Mouse (Mus musculus): ENCODE measurements around the gene Rps6kc1.

Rps6kc1 gene

DNA sequence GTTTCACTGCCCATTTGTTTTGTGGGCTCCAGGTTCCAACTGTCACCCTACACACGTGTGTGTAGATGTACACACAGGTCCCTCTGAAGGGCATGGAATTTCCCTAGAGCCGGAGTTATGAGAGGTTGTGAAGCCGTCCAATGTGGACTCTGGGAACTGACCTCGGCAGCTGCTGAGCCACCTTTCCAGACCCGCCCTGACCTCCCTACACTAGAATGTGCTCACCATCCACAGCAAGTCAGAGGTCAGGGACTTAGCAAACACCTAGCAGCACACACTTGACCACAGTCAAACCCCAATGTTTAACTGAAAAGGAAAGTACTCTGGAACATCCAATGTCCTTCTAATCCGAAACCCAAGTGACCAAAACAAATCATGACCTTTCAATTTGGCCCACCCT, 30.9 kb downstream of the Rps6kc1 start:
- no peak for DNase-seq (ENCODE audit: low read depth, low spot score)
- Histone ChIP-seq H3K27me3 (ENCODE audit: control insufficient read depth, insufficient read depth, low read length, poor library complexity, severe bottlenecking) (no peaks in the 10 kb centered on the region), H3K36me3 (ENCODE audit: control insufficient read depth, insufficient read depth, low read length, poor library complexity, severe bottlenecking) (no peaks in the 10 kb centered on the region)

DNA sequence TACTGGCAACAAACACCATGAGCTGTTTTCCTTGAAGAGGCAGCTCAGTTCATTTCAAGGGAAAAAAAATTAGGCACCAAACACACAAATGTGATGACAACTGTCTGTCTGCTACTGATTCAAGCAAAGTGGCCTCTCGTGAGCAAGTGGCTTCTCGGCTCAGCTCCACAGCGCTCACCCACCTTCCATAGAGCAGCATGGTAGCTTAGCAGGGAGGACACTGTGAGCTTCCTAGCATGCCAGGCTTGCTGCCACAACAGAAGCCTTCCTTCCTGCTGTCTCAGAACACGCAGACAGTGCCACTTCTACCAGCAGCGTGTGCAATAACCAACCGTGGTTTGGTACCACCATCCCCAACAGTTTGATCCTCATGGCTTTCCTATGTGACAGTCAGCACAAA, 35.8 kb downstream of the Rps6kc1 start:
- no peaks in the 10 kb centered on the region for H3K36me3 ChIP-seq (ENCODE audit: control insufficient read depth, insufficient read depth, low read length, poor library complexity, severe bottlenecking)
- no peaks in the 10 kb centered on the region for H3K27me3 ChIP-seq (ENCODE audit: control insufficient read depth, insufficient read depth, low read length, poor library complexity, severe bottlenecking)
- DNase-seq (ENCODE audit: low read depth, low spot score) = no peak

DNA sequence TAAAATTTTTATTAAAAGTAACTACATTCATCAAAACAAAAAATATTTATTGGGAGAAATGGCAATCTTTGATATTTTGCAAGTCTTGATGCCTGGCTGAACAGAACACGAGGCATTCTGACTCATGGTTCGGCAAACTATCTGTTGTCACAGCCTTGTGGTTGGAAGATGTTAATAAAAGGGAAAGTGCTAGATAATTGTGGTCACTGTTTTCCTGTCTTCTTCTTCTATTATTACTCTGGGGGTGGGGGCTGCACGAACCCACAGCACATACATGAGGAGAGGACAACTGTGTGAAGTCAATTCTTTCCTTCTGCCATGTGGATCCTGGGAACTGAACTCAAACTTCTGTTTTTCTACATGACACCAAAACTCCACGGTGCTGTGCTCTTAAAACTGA, 36.5 kb downstream of the Rps6kc1 start:
- H3K27me3 ChIP-seq (ENCODE audit: control insufficient read depth, insufficient read depth, low read length, poor library complexity, severe bottlenecking) = no peaks in the 10 kb centered on the region
- no peaks in the 10 kb centered on the region for H3K36me3 ChIP-seq (ENCODE audit: control insufficient read depth, insufficient read depth, low read length, poor library complexity, severe bottlenecking)
- DNase-seq (ENCODE audit: low read depth, low spot score) = no peak

DNA sequence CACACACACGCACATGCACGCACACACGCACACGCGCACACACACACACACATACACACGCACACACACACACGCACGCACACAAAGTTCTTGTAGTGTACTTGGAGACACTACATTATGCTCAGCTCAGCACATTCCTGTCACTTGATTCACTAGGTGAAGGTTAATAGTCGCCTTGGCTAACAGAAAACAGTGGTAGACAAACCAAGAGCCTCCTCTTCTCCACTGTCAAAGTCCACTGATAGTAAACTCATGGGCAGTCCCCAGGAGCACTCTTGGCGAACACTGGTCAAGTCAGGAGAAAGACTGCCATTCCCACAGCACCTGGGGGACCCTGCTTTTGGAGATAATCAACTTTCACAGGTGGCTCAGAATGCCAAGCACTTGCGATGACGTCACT, 40.5 kb downstream of the Rps6kc1 start:
- Histone ChIP-seq H3K27me3 (ENCODE audit: control insufficient read depth, insufficient read depth, low read length, poor library complexity, severe bottlenecking) (no peaks in the 10 kb centered on the region), H3K36me3 (ENCODE audit: control insufficient read depth, insufficient read depth, low read length, poor library complexity, severe bottlenecking) (no peaks in the 10 kb centered on the region)
- DNase-seq (ENCODE audit: low read depth, low spot score) = no peak

DNA sequence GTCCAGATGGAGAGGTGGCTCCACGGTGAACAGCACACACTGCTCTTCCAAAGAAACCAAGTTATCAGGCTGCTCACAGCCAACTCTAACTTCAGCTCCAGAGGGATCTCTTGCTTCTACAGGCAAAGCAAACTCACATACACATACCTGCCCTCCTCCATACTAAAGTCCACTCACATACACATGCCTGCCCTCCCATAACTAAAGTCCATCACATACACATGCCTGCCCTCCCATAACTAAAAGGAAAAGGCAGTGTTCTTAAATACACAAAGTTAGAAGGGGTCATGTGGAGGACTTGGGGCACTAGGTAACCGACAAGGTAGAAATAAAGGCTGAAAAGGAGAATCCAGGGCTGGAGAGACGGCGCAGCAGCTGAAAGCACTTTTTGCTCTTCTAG, 41.6 kb downstream of the Rps6kc1 start:
- no peaks in the 10 kb centered on the region for H3K36me3 ChIP-seq (ENCODE audit: control insufficient read depth, insufficient read depth, low read length, poor library complexity, severe bottlenecking)
- H3K27me3 ChIP-seq (ENCODE audit: control insufficient read depth, insufficient read depth, low read length, poor library complexity, severe bottlenecking) = no peaks in the 10 kb centered on the region
- DNase-seq (ENCODE audit: low read depth, low spot score) = no peak

DNA sequence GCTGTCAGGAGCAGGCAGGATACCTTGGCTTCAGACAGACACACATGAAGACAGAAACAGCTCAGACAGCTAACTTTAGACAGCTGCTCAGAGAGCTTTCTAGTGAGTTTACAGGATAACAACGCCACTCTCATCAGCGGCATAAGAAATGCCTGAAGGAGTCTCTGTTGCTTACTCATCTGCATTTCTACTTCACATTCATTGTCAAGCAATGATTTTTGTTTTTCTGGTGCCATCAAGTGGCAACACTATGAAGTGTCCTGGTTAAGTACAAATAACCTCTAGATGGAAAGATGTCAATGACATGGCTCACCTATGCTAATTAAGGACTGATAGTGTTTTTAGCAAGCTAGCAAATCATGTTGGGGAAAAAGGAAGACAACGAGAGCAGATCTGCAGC, 42.8 kb downstream of the Rps6kc1 start:
- DNase-seq (ENCODE audit: low read depth, low spot score) = no peak
- Histone ChIP-seq H3K27me3 (ENCODE audit: control insufficient read depth, insufficient read depth, low read length, poor library complexity, severe bottlenecking) (no peaks in the 10 kb centered on the region), H3K36me3 (ENCODE audit: control insufficient read depth, insufficient read depth, low read length, poor library complexity, severe bottlenecking) (no peaks in the 10 kb centered on the region)

DNA sequence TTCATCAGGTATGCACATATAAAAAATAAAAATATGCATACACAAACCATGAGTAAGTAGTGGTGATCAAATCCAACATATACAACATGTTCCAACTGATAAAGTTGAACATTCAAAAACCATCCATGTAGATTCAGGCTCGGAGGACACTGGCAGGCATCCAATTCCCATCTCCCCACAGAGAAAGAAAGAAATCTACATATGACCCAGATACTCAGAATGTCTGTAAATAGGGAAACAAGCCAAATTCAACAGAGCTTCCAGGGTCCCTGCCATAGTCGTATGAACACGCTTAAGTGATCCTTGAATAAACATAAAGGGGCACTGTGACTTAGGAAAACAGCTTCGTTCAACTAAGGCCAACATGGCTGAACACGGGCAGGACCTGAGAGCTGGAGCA, 49.9 kb downstream of the Rps6kc1 start:
- DNase-seq (ENCODE audit: low read depth, low spot score) = no peak
- Histone ChIP-seq H3K36me3 (ENCODE audit: control insufficient read depth, insufficient read depth, low read length, poor library complexity, severe bottlenecking) (no peaks in the 10 kb centered on the region), H3K27me3 (ENCODE audit: control insufficient read depth, insufficient read depth, low read length, poor library complexity, severe bottlenecking) (no peaks in the 10 kb centered on the region)

DNA sequence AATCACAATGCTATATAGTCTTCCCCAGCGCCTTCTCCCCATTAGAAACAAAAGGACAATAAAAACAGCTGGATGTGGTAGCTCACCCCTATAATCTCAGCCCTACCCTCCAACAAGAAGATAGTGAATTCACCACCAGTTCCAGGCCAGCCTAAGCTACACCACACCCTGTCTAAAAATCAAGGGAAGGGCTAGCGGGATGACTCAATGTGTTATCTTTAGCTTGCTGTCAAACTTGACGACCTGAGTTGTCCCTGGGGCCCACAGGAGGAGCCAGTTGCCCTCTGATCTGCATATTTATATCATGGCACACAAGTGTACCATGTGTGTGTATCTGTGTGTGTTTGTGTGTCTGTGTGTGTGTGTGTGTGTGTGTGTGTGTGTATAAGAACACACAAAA, 57.1 kb downstream of the Rps6kc1 start:
- no peaks in the 10 kb centered on the region for H3K27me3 ChIP-seq (ENCODE audit: control insufficient read depth, insufficient read depth, low read length, poor library complexity, severe bottlenecking)
- H3K36me3 ChIP-seq (ENCODE audit: control insufficient read depth, insufficient read depth, low read length, poor library complexity, severe bottlenecking) = no peaks in the 10 kb centered on the region
- DNase-seq (ENCODE audit: low read depth, low spot score) = no peak

DNA sequence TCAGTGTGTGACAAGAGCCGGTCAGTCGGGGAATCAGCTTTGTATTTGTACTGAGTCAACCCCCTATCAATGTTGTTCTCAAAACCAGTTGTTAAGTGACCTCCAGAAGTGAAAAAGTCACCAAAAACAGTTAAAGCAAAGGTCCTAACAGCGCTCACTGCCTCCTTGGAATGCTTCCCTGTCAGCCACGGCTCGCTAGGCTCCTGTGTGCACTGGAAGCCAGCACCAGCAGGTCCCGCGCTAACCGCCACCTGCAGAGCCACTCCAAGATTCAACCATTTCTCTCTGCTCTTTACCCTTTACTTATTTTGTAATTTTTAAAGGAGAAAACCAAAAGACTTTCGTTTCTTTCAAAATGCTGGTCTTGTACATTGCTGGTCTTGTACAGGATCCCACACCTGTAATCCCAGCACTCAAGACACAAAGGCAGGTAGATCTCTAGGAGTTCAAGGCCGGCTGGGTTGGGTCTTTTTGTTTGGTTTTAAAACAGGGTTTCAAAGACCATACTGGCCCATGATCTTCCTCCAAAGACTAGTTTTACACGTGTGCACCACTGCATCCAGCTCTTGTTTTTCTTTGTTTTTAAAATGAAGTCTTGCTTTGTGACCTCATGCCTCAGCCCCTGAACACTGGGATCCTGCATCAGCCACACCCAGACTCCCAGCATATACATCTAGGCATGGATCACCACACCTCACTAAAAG, 62.3 kb downstream of the Rps6kc1 start:
- H3K27me3 ChIP-seq (ENCODE audit: control insufficient read depth, insufficient read depth, low read length, poor library complexity, severe bottlenecking) = no peaks in the 10 kb centered on the region
- DNase-seq (ENCODE audit: low read depth, low spot score) = no peak
- H3K36me3 ChIP-seq (ENCODE audit: control insufficient read depth, insufficient read depth, low read length, poor library complexity, severe bottlenecking) = no peaks in the 10 kb centered on the region

DNA sequence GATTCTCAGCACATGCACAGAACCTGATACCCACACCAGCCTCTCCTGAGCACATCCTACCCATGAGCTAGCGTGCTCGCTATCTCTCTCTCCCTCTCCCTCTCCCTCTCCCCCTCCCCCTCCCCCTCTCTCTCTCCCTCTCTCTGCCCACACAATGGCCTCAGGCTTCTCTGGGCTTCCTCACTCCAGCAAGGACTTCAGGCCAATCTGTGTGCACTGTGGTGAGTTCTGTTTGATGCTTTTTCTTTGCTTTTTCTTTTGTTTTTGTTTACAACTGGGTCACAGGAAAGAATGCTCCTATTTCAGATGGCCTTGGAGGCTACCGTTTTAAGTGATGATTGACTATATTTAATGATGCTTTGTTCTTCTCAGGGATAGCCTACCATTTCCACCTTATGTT, 62.9 kb downstream of the Rps6kc1 start:
- H3K27me3 ChIP-seq (ENCODE audit: control insufficient read depth, insufficient read depth, low read length, poor library complexity, severe bottlenecking) = no peaks in the 10 kb centered on the region
- 0 out of 2 replicates have a peak, but pooled peaks cover 2% of the 10 kb centered on the region for H3K36me3 ChIP-seq (ENCODE audit: control insufficient read depth, insufficient read depth, low read length, poor library complexity, severe bottlenecking)
- DNase-seq (ENCODE audit: low read depth, low spot score) = no peak

DNA sequence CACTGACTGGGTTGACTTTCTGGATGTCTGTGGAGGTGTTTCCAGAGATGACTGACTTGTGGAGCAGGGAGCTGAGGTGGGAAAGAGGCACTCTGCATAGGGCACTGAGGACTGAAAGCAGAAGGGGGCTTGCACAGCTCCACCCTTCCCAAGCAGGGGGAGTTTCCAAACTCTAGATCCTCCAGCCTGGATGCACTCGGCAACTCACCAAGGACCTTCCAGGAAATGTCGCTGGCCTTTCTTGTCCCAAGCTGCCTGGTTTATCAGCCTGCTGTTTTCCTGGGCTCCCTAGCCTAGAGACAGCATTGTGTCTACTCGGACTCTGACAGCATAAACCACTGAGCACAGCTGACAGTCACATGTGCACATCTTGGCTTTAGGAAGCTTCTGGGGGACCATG, 64.6 kb downstream of the Rps6kc1 start:
- H3K36me3 ChIP-seq (ENCODE audit: control insufficient read depth, insufficient read depth, low read length, poor library complexity, severe bottlenecking) = 0 out of 2 replicates have a peak, but pooled peaks cover 2% of the 10 kb centered on the region
- DNase-seq (ENCODE audit: low read depth, low spot score) = no peak
- H3K27me3 ChIP-seq (ENCODE audit: control insufficient read depth, insufficient read depth, low read length, poor library complexity, severe bottlenecking) = no peaks in the 10 kb centered on the region

DNA sequence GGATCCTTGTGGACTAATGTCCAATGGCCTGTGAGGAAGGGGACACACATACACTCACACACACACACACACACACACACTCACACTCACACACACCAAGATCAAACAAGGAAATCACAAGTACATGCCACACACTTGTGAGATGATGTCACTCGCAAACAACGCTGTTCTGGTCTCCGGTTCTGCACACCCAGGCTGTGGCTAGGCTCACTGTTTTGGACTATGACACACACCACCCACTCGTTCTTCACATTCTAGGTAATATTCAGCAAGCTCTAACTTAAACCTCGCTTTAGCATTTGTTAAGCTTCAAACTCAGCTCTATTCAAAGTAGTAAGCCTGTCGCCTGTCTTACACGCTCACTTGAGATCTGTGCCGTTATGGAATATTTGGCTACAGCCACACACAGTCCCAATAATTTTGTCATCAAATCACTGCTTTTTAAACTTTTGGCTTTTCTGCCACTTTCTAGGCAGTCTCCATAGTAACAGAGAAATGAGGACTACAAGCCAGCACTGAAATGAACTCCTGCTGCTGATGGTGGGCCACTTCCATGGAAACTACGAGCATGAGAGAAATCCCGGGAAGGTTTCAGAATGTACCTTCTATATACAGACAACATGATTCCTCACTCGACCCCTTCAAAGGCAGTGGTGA, 65.4 kb downstream of the Rps6kc1 start:
- DNase-seq (ENCODE audit: low read depth, low spot score) = no peak
- Histone ChIP-seq H3K36me3 (ENCODE audit: control insufficient read depth, insufficient read depth, low read length, poor library complexity, severe bottlenecking) (0 out of 2 replicates have a peak, but pooled peaks cover 2% of the 10 kb centered on the region), H3K27me3 (ENCODE audit: control insufficient read depth, insufficient read depth, low read length, poor library complexity, severe bottlenecking) (no peaks in the 10 kb centered on the region)

DNA sequence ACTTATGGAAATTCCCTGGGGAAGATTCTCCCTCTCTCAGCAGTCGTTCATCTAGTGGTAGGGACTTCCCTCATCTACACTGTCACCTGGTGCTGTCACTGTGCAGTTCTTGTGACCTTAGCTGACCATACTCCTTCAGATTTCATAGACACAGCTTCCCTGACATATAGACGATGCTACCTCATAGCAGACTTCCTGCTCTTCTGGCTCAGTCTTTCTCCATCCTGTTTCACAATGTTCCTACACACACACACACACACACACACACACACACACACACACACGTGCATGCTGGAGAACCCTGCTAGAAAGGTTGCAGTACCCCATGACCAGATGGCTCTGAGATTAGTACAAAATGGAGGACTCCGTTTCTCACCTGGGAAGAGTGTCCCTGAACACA, 66.2 kb downstream of the Rps6kc1 start:
- no peak for DNase-seq (ENCODE audit: low read depth, low spot score)
- Histone ChIP-seq H3K27me3 (ENCODE audit: control insufficient read depth, insufficient read depth, low read length, poor library complexity, severe bottlenecking) (no peaks in the 10 kb centered on the region), H3K36me3 (ENCODE audit: control insufficient read depth, insufficient read depth, low read length, poor library complexity, severe bottlenecking) (0 out of 2 replicates have a peak, but pooled peaks cover 2% of the 10 kb centered on the region)

DNA sequence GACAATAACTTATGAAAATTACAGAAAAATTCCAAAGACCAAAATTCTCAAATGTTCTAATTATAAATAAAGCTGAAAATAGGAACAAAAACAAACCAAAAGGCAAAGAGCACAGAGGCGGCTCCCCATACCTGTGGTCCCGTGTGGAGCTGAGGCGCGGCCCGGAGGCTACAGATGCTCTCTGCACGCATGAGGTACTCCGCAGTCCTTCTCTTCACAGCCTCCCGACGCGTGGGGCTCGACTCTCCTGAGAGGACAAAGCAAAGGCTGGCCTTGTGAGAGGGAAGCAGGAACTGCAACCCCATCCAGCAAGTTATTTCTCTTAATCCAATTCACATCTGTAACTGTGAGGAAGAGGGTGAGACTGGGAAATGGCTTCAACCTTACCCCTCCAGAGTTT, 67.2 kb downstream of the Rps6kc1 start:
- no peaks in the 10 kb centered on the region for H3K27me3 ChIP-seq (ENCODE audit: control insufficient read depth, insufficient read depth, low read length, poor library complexity, severe bottlenecking)
- H3K36me3 ChIP-seq (ENCODE audit: control insufficient read depth, insufficient read depth, low read length, poor library complexity, severe bottlenecking) = 0 out of 2 replicates have a peak, but pooled peaks cover 2% of the 10 kb centered on the region
- no peak for DNase-seq (ENCODE audit: low read depth, low spot score)

DNA sequence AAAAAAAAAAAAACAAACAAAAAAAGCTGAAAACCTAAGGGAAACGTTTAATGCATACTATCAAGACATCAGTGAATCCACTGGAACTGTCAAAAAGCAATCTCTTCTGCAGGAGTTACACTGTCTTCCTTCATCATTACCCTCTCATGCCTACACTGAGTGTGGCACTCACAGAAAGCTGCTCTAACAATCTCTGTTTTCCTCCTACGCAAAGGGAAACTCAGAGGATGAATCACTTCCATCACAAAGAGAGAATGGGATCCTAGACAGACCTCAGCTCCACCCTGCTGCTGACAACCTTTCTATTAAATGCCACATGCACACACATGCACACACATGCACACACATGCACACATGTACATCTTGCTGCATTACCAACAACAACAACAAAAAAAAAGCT, 75.5 kb downstream of the Rps6kc1 start:
- Histone ChIP-seq H3K27me3 (ENCODE audit: control insufficient read depth, insufficient read depth, low read length, poor library complexity, severe bottlenecking) (no peaks in the 10 kb centered on the region), H3K36me3 (ENCODE audit: control insufficient read depth, insufficient read depth, low read length, poor library complexity, severe bottlenecking) (no peaks in the 10 kb centered on the region; the same call in 1 of the 2 replicates)
- DNase-seq (ENCODE audit: low read depth, low spot score) = no peak

All from splenic B cell, adult 2 months (primary cell).